Mouse (Mus musculus) left cerebral cortex, adult 11 months (tissue): Measurements from ENCODE around the gene Aif1.

Experiments used
- DNase-seq: peaks from one replicate; pipeline ENCODE4 v3.0.0; 2022; ENCODE audit warnings: low spot score

Gene Aif1

DNA sequence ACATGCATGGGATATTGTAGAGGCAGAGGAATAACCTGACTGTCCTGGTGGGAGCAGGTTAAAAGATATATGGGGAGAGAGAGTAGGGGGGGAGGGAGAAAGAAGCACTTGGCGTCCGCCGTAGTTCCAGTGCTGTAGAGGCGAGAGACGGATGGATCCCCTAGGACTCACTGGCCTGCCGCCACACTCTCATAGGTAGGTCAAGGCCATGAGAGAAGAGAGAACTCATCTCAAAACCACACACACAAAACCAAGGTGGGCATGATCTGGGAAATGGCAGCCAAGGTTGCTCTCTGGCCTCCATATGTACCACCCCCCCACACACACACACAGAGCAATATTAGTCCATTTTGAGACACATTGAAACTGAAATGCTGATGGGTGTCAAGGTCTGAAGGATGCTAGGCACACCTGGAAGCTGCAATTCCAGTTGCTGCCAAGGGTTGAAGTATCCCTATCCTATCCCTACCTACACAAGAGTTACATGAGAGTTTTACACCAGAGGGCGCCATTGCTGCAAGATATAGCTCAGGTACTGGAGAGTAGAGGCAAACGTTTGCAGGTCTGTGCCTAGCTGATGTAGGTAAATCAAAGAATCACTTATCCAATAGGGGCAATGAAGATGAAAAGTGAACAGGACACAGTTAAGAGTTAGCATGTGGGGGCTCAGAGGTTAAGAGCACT lies 9.4 kb downstream of the Aif1 start:
- DNase-seq, result peak; percentile 71

DNA sequence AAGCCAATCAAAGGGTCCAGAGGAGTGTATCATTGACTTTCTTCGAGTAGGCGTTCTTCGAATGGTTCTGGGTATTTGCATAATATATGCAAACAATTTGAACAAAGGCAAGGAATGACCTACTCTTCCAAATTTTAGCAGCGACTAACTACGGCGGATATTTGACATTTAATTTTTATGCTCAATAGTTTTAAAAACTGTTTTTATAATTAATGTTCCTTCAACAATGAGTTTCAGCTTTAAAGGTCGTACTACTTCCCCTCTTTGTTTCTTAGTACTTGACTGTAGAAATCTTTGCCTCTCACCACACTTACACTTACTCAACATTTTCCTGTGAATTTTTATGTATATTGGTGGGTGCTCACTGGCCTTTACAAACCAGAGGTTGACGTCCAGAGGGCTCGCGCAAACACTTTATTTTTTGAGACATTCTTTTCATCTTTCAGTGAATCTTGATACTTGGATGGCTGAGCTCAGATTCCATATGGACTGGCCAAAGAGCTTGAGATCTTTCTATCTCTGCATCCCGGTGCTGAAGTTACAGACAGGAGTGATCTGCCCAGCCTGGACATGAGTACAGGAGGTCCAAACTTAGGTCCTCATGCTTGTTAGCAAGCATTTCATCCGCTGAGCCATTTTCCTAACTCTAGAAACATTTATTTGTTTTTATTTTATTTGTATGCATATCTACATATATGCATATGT lies 10.3 kb downstream of the Aif1 start:
- DNase-seq, result no peak

- DNase-seq, result peak; percentile 98
These were observed 11.1 kb downstream of the Aif1 start, which contains the start of gene Prrc2a for GRCm38 (mm10) chr17:35164568-35165450. Gene Prrc2a, minus strand, starts transcription at chr17:35164897.

GRCm38 (mm10) chr17:35164218-35164567 lies 11.7 kb downstream of the Aif1 start:
- no peak for DNase-seq

GRCm38 (mm10) chr17:35163326-35164081 lies 12.4 kb downstream of the Aif1 start:
- DNase-seq, result no peak

DNA sequence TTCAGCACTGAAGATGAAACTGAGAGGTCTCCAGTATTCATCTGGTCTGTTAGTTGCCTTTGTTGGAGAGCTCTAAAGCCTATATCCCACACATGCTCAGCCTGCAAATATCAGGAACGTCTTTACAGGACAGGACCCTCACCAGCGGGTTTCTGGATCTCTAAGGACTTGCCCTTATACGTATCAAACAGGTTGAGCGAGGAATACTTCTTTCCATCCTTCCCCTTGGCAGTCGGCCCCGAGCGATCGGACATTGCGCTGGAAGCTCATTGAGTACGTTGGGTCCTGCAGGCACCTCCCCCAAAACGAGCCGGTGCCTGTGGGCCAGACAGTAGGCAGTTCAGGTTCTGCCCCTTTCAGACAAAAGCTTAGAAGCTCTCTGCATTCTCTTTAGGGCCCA lies 13.1 kb downstream of the Aif1 start:
- DNase-seq, result no peak

DNA sequence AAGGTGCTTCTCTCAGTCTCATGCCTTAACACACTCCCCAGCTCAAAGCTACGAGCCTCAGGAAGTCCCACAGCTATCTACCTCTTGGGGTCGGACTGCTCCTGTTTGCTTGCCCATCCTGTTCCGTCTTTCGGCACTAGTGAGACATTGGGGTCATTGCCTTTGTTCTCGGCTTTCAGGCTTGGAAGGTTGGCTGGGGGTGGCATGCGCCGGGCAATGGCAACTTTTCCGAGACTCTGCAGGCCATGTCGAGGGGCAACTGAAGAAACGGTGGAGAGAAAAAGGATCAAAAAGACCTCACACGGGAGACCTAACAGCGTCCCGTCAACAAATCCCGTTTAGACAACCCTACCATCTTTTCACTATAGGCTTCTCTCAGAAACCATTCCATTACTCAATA lies 13.7 kb downstream of the Aif1 start:
- DNase-seq, result no peak

GRCm38 (mm10) chr17:35161421-35161820 lies 14.4 kb downstream of the Aif1 start:
- no peak for DNase-seq

GRCm38 (mm10) chr17:35159638-35160037 lies 16.2 kb downstream of the Aif1 start:
- DNase-seq, result no peak

- DNase-seq, result no peak
These were observed 16.8 kb downstream of the Aif1 start for GRCm38 (mm10) chr17:35158850-35159593.

- no peak for DNase-seq
These were observed 18.1 kb downstream of the Aif1 start for GRCm38 (mm10) chr17:35157661-35158175.

DNA sequence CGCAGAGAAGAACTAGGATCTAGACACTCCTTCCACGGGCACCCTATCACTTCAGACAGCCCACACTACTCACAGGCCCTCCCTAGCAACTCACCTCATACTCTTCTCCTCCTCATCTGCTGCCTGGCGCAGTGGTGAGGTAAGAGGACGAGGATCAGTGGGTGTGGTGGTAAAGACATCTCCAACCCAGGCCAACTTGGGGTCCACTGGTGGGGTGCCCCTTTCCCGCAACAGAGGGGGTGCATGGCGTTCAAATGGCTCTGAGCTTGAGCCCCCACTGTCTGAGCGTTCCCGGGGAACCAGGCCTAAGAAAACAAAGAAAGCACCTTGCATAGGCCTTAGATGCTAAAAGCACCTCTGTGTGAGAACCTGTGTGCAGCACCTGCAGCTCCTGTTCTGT lies 18.6 kb downstream of the Aif1 start:
- no peak for DNase-seq

DNA sequence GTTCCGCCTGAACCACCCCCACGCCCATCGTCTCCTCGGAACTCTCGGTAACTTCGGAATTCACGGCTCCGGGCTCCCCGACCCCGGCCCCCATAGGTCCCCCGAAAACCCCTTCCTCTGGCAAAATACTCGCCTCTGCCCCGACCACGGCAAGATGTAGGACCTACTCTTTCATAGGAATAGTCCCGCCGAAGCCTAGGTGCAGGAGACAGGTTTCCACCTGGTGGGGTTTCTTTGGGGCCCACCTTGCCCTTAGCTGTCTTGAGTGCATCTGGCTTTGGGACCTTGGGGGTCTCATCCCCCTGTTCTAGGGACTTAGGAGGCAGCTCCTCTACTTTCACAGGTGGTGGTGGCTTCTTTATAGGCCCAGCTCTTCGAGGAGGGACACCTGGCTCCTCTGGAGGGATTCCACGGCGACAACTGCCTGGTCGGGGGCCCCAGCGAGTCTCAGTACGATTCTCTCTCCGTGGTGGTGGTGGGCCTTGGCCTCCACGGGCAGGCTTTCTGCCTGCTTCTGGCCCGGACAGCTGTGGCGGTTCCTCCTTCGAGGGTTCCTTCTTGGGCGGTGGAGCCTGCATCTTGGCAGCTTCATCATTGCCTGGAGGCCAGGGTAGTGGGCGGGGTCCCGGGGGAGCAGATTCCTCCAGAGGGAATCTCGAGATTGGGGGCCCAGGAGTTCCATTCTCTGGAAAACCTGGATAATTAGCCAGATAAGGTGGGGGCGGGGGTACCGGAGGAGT lies 19.2 kb downstream of the Aif1 start:
- no peak for DNase-seq

DNA sequence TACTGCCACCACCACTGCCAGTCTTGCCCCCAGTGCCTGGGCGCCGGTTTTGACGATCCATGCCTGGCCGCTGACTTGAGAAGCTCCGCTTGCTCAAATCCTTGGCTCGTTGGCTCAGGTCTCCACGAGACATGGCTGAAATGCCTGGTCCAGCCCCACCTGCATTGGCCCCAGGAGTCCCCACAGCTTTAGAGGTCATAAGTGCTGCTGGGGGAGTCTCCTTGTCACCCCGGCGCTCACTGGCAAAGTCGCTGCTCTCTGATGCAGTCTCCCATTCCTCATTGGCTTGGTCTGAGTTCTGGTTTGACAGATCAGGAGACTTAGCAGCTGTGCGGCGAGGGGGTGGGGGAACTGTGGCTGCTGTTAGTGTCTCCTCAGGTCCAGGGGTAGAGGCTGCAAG lies 20.4 kb downstream of the Aif1 start:
- DNase-seq, result no peak

GRCm38 (mm10) chr17:35154616-35155015 lies 21.3 kb downstream of the Aif1 start:
- DNase-seq, result no peak

DNA sequence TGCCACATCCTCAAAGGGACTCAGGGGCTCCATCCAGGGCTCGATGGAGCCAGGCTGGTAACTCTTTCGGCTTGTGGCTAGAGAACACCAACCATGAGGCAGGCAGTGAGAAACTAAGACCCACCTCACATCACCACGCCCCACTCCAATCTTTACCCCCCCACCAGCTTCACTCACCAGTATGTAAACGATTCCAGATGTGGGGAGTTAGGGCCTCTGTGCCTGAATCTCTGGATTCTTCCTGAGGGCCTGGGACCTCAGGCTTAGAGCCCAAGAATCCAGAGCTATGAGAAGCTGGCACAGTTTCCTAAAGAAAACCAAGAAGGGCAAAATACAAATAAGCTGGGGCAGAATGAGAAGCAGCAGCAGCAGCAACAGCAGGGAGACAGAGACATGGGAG lies 21.9 kb downstream of the Aif1 start:
- DNase-seq, result no peak

GRCm38 (mm10) chr17:35153077-35153476 lies 22.8 kb downstream of the Aif1 start:
- no peak for DNase-seq

GRCm38 (mm10) chr17:35152121-35152520 lies 23.7 kb downstream of the Aif1 start:
- DNase-seq, result no peak

- no peak for DNase-seq
These were observed 27.8 kb downstream of the Aif1 start for GRCm38 (mm10) chr17:35147922-35148639.

DNA sequence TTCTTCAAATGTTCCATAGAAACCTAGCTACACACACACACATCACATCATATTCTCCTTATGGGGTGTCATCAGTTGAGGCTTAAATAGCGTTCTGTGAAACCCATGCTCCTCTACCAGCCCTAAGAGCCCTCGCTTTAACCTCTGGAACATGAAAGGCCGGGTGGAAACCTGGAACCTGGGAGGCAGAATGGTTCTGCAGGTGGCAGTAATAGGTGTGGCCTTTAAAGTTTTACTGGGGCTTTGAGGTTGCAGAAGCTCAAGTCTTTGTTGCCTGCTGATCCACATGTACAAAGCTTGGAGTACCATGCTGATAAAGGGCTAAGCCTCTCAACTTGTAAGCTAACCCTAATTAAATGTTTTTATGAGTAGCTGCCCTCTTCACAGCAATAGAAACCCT lies 28.5 kb downstream of the Aif1 start:
- DNase-seq, result no peak
